Mouse (Mus musculus) kidney, postnatal 36 days (tissue): Measurements from ENCODE around the gene Slu7.

Experiments used
- DNase-seq, 2 experiments: peaks; one replicate each; pipeline ENCODE4 v3.0.0; 2021 to 2022; ENCODE audit warnings: mixed read lengths in 2 of 2

Gene Slu7

DNA sequence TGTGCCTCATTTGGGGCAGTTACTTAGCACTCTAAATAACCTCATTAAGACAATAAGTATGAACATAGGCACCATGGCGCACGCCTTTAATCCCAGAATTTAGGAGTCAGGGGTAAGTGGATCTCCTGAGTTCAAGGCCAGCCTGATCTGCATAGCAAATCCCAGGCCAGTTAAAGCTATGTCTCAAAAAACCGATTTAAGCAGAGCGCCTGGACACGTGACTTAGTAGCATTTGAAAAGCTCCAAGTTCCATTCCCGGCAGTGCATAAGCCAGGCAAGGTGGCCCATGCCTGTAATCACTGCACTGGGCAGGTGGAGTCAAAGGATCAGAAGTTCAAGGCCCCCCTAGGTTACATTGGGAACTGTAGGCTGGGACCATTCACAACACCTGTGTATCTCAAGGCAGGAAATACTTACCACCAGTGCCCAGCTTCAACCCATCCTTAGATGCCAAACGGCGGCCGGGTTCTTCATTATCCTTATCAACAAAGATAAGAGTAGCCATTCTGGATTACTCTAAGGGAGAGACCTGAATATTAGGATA is 8.3 kb upstream of the Slu7 start:
- no peak for DNase-seq

- peak; percentile 89 to 91 for DNase-seq
These were observed 7.6 kb upstream of the Slu7 start, which contains the start of gene Pttg1 for GRCm38 (mm10) chr11:43425824-43426413. TSS of gene Pttg1 (minus strand) at chr11:43426251.

DNA sequence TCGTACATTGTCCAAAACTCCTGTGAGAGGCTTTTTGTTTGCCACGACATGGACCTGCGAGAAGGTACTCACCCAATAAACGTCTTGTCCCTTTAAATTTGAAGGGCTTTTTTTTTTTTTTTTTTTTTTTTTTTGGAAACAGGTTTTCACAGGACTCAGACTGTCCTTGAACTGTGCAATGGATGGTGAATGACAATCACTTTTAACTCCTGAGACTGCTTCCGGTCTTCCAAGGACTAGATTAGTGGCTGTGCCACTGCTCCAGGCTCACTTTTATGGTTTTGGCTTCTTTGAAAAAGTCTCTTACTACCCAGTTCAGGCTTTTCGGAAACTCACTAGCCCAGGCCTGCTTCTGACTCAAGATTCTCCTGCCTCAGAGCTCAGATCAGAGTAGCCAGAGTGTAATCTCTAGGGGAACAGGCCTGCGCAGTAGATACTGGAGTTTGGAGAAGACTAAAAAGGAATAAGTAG is 7.1 kb upstream of the Slu7 start:
- peak; percentile 32 to 40 for DNase-seq

DNA sequence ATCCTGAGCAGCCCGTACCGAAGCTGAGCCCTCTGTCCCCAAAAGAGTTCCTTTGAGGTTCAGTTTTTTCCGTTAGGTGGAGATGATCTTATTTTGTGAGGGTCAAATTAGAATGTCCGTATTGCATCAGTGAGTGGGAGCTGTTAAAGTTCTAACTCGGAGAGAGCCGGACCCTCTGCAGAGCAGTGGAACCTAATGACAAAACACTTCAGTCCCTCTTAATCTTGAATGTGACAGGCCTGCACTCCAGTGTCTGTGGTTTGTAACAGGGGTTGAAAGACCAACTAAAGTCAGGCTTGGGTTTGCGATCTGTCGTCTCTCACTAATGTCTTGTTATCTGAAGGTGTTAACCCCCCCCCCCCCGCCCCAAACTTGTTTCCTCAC is 472 bp downstream of the Slu7 start:
- no peak for DNase-seq

- no peak for DNase-seq
These were observed 7.6 kb downstream of the Slu7 start for GRCm38 (mm10) chr11:43441121-43441520.

- no peak for DNase-seq
These were observed 9.6 kb downstream of the Slu7 start for GRCm38 (mm10) chr11:43443183-43443582.

- no peak for DNase-seq
These were observed 16.4 kb downstream of the Slu7 start for GRCm38 (mm10) chr11:43449916-43450315.

DNA sequence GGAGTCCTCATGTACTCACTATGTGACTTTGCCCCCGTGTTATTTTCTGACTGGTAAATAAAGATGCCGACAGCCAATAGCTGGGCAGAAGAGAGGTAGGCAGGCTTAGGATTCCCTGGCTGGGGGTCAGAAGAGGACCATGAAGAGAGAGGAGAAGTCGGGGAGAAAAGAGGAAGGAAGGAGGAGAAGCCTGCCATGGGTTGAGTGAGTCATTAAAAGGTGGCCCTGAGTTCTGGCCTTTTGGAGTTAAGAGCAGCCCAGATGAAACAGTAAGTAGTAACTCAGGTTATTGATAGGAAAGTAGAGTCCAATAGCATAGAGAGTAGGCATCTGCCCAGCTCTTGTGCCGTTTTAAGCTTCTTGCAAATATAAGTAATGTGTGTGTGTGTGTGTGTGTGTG is 17.8 kb downstream of the Slu7 start:
- no peak for DNase-seq

DNA sequence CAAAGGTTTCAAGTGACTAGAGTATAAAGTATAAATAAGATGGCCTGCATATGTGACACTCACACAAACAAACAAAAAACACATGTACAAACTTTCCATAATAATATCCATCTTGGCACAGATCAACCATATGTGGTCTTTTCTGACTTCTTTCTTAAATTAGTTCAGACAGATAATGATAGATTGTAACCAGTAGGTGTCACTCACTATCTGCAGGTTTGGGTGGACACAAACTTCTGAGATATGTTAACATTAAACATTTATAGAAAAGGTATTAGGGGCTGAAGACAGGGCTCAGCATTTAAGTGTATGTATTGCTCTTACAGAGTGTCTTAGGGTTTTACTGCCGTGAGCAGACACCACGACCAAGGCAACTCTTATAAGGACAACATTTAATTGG is 18.7 kb downstream of the Slu7 start:
- DNase-seq, result no peak

DNA sequence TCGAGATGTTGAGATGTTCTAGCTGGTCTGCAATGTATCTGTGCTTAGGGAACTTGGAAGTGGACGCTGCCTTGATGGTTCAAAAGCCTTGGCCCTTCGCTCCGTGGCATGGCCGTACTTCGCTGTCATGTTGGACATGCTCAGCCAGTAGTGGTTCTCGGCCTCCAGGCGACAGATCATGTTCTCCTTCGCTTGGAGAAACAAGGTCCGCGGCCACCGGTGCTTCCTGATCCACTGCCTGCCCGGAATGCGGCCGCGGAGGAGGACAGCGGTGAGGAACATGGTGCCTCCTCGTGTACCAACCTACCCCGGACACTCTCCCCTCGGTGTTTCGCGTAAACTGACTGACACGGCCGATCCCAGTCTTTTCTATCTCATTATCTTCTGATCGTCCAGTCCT is 29.7 kb downstream of the Slu7 start:
- no peak for DNase-seq

GRCm38 (mm10) chr11:43470118-43470517 is 36.6 kb downstream of the Slu7 start:
- peak; percentile 25 to 57 for DNase-seq

DNA sequence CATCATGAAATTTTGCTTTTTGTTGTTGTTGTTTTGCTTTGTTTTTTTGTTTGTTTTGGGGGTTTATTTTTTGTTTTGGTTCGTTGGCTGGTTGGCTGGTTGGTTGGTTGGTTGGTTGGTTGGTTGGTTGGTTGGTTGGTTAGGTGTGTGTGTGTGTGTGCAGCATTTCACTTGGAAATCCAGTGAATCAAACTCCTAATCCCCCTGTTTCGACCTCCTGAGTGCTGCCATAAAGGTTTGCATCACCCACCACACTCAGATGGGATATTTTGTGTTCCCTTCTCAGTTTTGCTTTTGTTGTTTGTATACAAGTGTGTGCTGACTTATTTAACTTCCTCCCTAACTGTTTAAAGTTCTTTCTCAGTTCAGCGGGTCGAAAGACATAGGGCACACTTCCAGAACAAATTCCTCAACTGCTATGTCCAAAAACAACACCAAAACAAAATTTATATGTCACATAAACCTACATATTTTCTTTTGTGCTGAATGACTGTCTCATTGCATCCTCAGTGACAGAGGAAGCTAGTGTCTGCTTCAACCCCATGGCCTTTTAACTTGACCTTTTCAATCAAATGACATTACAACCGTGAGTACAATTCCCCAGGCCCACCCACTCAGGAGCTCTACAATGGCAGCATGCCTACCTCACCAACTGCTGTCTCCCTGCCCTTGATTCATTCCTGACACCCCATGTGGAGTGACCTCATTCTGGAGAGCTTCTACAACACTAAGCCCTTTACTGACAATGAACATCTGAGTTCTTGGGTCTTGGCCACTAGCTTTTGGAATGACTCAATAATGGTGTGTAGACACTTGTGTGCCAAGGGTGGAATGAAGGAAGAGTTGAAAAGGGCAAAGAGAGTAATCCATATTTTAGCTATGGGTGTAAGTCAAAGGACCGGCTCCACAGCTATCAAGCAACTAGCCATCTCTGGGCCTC is 37.6 kb downstream of the Slu7 start:
- peak in 1 of 2 experiments; percentile 17 for DNase-seq

- DNase-seq, result no peak
These were observed 39.6 kb downstream of the Slu7 start for GRCm38 (mm10) chr11:43473115-43473514.

- DNase-seq, result no peak
These were observed 40.2 kb downstream of the Slu7 start for GRCm38 (mm10) chr11:43473635-43474224.

DNA sequence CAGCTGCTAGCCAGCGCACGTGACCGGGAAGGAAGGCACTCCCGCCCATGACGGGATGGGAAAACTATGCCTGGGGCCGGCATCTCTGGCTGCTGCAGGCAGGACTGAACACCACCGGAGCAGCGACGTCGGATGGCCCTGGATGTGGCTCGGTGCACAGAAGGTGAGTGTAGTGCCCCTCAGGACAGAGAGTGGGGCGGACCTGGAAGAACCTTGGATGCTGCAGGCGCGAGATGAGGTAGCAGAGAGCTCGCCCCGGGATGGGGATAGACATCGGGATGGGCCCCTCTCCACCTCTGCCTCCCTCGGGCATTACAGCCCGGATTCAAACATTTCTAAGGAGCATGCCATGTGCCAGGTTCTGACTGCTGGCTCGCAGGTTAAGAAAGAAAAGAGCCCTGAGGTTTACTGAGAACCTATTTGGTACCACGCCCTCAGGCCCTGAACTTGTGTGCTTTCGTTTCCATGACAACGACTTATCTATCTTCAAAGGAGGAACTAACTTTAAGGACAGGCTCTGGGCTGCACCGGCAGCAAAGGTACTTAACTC is 40.8 kb downstream of the Slu7 start, which contains the start of gene C1qtnf2:
TSS of gene C1qtnf2 (plus strand) at position 52 of the 550 bp plus-strand sequence.
- DNase-seq, result peak; percentile 34 to 68

- no peak for DNase-seq
These were observed 45.8 kb downstream of the Slu7 start for GRCm38 (mm10) chr11:43479376-43479775.

DNA sequence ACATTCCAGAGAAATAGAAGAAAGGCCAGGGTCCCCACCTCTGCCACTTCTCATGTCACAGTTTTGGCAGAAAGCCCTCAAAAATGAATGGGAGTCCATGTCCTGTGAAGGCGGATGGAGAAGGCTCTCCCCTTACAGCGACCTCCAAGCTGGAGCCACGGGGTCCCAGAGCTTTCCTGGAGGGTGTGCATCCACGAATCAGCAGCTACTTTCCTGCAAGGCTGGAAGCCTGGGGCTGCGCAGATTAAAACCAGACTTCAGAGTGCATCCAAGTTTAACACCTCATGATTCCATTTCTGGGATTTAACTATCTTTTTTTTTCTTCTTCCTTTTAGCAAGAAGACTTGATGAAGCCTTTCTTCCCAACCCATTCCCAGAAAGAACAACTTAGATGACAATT is 47.0 kb downstream of the Slu7 start:
- no peak for DNase-seq

GRCm38 (mm10) chr11:43481672-43482522 is 48.4 kb downstream of the Slu7 start:
- no peak for DNase-seq

GRCm38 (mm10) chr11:43483122-43483792 is 49.7 kb downstream of the Slu7 start:
- peak; percentile 36 to 64 for DNase-seq

DNA sequence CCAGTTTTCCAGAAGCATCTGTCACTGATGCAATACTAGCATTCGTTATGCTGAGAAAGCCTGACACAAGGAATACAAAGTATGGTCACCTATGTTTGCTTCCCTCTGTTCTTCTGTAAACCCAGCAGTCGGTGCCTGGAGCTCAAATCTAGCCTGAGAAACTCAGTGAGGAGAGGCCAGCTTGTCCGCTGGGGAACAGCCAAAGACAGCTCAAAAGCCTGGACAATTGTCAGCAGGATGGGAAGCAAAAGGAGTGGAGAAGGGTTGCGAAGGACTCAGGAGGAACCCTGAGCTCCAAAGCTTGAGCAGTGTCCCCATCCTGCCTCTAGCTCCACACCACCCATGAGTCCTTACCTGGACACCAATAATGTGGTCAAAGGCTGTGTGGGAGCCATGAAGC is 50.5 kb downstream of the Slu7 start:
- DNase-seq, result no peak

- DNase-seq, result no peak
These were observed 51.1 kb downstream of the Slu7 start for GRCm38 (mm10) chr11:43484652-43485051.
